Mouse (Mus musculus) liver, adult 2 months (tissue): ENCODE data around the gene Pde2a. TPM values are rescaled to one million over a fixed set of nuclear protein-coding genes. Genes with fewer than 3 reads are reported as not detected.

Experiments
- DNase-seq: peaks from one replicate; pipeline ENCODE4 v3.0.0-alpha.2; 2011; ENCODE audit warnings: low read depth, low spot score; ENCODE audit errors: extremely low read depth
- H3K27ac ChIP-seq: fragments of 200-500 bp; replicated peaks from 2 replicates; pipeline ENCODE4 v1.5.1; 2012; ENCODE audit warnings: low read depth, mild to moderate bottlenecking, control low read depth, inconsistent platforms, low read length; ENCODE audit not compliant: insufficient read depth
- H3K27me3 ChIP-seq: fragments of 200-500 bp; 2 replicates; pipeline ENCODE4 v1.6.1; 2012; ENCODE audit warnings: mild to moderate bottlenecking, moderate library complexity, low read length, inconsistent platforms; ENCODE audit not compliant: control insufficient read depth, insufficient read depth
- H3K36me3 ChIP-seq: fragments of 200-500 bp; 2 replicates; pipeline ENCODE4 v1.6.1; 2012; ENCODE audit warnings: low read length, inconsistent platforms; ENCODE audit not compliant: control insufficient read depth, insufficient read depth
- H3K4me1 ChIP-seq: fragments of 200-500 bp; 2 replicates; pipeline ENCODE4 v1.6.1; 2011; ENCODE audit warnings: low read length; ENCODE audit not compliant: control insufficient read depth, insufficient read depth
- H3K4me3 ChIP-seq: fragments of 200-500 bp; 2 replicates; pipeline ENCODE4 v1.5.1; 2011; ENCODE audit warnings: low read depth, mild to moderate bottlenecking, control low read depth, low read length, moderate library complexity; ENCODE audit not compliant: insufficient read depth
- H3K79me2 ChIP-seq: fragments of 200-500 bp; 2 replicates; pipeline ENCODE4 v1.6.1; 2012; ENCODE audit warnings: inconsistent platforms, mild to moderate bottlenecking, low read length, moderate library complexity; ENCODE audit not compliant: control insufficient read depth, insufficient read depth
- H3K9ac ChIP-seq: fragments of 200-500 bp; 2 replicates; pipeline ENCODE4 v1.6.1; 2012; ENCODE audit warnings: low read depth, mild to moderate bottlenecking, control low read depth, inconsistent platforms, low read length
- CTCF ChIP-seq: fragments of 200-500 bp; IDR thresholded peaks from 2 replicates; pipeline ENCODE4 v1.5.1; 2011; ENCODE audit warnings: low read depth, low read length, control low read depth
- POLR2A ChIP-seq: fragments of 200-500 bp; IDR thresholded peaks from 2 replicates; pipeline ENCODE4 v1.6.1; 2011; ENCODE audit warnings: low read length, control low read depth; ENCODE audit not compliant: insufficient read depth; ENCODE audit errors: extremely low read depth
- WGBS: fragments of 180-500 bp; shearing (Covaris S2); methylation state at CpG from one replicate; pipeline ENCODE4 v1.1.7; 2018; 5-methylcytosine and 5-hydroxymethylcytosine counted together
- polyA plus RNA-seq: library from polyadenylated mRNA; depleted of rRNA; stranded (reverse); fragments of >200 nt; gene quantifications from 2 replicates; pipeline ENCODE4 v1.2.3, GENCODE M21; 2012
- total RNA-seq: library from RNA; depleted of rRNA; stranded (reverse); fragments of >200 nt; gene quantifications from 2 replicates; pipeline ENCODE4 v1.2.3, GENCODE M21; 2014

Pde2a gene
- total and polyA plus RNA-seq, 2 experiments, result 7.7 to 11.4 TPM

DNA sequence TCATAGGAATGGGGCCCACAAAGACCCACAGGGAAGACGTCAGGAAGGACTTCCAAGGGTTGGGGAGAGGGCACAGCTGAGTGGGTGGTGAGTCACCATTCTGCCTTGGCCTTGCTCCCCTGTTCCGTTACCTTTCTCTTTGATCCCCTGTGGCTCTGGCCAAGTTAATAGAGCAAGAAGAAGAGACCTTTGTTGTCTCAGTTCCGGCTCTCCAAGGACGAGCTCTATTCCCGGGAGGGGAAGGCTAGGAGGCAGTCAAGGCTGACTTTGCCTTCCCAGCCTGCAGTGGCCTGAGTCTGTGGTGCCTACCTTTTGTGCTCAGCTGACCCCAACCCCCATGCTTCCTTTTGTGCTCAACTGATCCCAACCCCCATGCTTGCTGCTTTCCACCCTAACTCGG, 59.2 kb downstream of the Pde2a start:
- Histone ChIP-seq H3K9ac (no peak overlapping the region), H3K4me1 (peaks cover 3% of the 10 kb centered on the region; the same call in 1 of the 2 replicates), H3K4me3 (no peak overlapping the region), H3K36me3 (no peaks in the 10 kb centered on the region), H3K79me2 (no peaks in the 10 kb centered on the region), H3K27ac (no peak overlapping the region), H3K27me3 (no peaks in the 10 kb centered on the region)
- TF ChIP-seq POLR2A, result no peak
- TF ChIP-seq CTCF, result no peak
- 69% methylated on average over 6 of the region's 6 CpGs for WGBS
- no peak for DNase-seq

DNA sequence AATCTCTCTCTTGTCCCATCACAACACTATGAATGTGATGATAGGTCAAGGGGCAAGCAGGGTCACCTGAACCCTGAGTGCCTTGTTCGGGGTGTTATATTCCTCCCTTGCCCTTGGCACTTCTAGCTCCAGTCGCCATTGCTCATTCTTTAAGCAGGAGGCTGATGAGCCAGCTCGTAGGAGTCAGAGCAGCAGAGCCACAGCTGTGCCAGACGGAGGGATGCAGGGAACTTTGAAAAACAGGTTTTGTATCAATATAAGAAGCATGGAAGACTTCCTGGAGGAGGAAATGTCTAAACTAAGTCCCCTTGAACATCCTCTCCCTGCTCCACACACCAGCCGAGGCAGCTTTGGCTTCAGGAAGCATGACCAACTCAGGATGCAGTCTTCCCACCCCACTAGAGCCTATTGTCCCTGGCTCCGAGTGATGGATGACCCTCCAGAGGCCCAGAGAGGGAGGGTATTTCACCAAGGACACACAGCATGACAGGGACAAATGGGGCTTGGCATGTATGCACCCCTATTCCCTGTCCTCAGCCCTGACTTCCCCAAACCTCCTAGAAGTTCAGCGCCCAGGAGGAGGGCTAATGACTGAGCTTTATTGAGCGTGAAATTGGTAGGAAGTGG, 60.5 kb downstream of the Pde2a start:
- 75% methylated on average over 8 of the region's 8 CpGs for WGBS
- no peaks in the 10 kb centered on the region for H3K79me2 ChIP-seq
- H3K36me3 ChIP-seq, result no peaks in the 10 kb centered on the region
- H3K4me3 ChIP-seq, result no peak overlapping the region
- H3K27me3 ChIP-seq, result no peaks in the 10 kb centered on the region
- H3K4me1 ChIP-seq, result peaks cover 3% of the 10 kb centered on the region; the same call in 1 of the 2 replicates
- H3K27ac ChIP-seq, result no peak overlapping the region
- no peak for DNase-seq
- TF ChIP-seq CTCF (no peak), POLR2A (no peak)
- H3K9ac ChIP-seq, result no peak overlapping the region

DNA sequence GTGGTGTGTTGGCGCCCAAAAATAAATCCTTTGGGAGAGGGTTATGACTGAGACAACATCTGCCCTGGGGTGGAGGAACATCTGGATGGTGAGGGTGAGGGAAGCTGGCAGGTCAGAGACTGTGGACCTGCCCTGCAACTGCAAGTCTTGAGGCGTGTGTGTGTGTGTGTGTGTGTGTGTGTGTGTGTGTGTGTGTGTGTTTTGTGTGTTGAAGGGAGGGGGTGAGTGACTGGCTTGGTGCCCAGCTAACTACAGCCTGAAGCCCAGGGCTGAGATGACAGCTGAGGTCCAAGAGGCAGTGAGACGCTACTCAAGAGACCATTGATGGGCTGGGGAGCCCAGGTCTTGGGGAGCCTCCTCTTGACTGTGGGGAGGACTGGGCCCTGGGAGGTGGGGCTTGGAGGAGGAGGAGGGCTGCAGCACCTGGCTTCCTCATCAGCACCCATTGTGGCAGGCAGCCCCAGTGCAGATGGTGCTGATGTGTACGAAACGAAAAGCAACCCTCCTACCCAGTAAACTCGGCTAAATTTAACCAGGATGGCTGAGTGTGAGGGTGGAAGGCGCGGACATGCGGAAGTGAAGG, 61.1 kb downstream of the Pde2a start:
- Histone ChIP-seq H3K4me1 (peaks cover 3% of the 10 kb centered on the region; the same call in 1 of the 2 replicates), H3K4me3 (no peak overlapping the region), H3K79me2 (no peaks in the 10 kb centered on the region), H3K9ac (no peak overlapping the region), H3K36me3 (no peaks in the 10 kb centered on the region), H3K27ac (no peak overlapping the region), H3K27me3 (no peaks in the 10 kb centered on the region)
- 66% methylated on average over 9 of the region's 9 CpGs for WGBS
- TF ChIP-seq CTCF, result no peak
- TF ChIP-seq POLR2A, result no peak
- DNase-seq, result no peak

DNA sequence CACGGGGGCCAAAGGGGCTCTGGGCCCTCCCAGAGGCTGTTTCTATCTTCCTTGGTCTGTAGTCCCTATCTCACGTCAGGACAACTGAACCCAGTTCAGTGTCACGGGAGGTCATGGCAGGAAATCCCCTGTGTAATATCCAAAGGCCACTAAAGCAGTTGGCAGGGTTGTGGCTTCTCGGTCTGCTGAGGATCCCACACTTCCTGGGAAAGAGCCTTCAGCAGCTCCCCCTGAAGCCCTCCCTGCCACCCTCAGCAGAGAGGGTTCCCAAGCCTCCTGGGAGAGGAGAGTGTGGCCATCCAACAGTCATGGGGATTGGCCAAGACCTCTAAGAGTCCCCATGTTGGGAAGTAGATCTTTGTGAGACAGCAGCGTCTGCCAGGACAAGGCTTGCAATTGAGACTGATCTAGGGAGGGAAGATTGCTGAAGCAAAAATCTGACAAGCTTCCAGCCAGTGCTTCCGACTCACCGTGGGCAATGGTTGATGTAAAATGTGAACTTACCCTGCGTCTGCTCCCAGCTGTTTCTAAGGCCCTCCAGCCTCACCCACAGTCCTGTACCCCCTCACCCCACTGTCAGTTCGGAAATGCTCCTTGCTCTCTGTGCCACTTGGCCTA, 62.1 kb downstream of the Pde2a start:
- Histone ChIP-seq H3K4me1 (peaks cover 3% of the 10 kb centered on the region; the same call in 1 of the 2 replicates), H3K4me3 (no peak overlapping the region), H3K79me2 (no peaks in the 10 kb centered on the region), H3K27me3 (no peaks in the 10 kb centered on the region), H3K9ac (no peak overlapping the region), H3K27ac (no peak overlapping the region), H3K36me3 (no peaks in the 10 kb centered on the region)
- peak; percentile 57 for DNase-seq
- 55% methylated on average over 9 of the region's 9 CpGs for WGBS
- TF ChIP-seq POLR2A (no peak), CTCF (no peak)

DNA sequence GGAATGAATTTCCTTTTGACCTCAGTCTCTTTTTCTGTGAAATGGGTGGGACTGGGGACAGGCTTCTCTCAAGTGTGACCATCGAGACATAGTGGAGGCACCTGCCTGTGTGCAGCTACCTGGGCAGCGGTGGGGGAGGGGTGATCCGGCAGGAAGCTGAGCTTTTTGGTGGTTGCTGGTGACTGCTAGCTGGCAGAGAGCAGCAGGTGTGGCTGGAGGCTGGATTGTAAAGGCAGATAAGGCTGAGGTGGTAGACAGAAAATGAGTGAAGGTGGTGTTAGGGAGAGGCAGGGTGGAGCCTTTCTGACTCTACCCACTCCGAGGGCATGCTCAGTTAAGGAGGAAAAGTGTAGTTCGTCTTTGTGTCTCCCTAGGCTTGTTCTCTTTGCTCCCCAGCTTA, 65.6 kb downstream of the Pde2a start:
- Histone ChIP-seq H3K4me3 (no peak overlapping the region), H3K27me3 (no peaks in the 10 kb centered on the region), H3K27ac (no peak overlapping the region), H3K4me1 (no peaks in the 10 kb centered on the region), H3K9ac (no peak overlapping the region), H3K36me3 (no peaks in the 10 kb centered on the region), H3K79me2 (no peaks in the 10 kb centered on the region)
- DNase-seq, result no peak
- TF ChIP-seq CTCF, result no peak
- no peak for TF ChIP-seq POLR2A
- WGBS, result 70% methylated on average over 5 of the region's 5 CpGs

DNA sequence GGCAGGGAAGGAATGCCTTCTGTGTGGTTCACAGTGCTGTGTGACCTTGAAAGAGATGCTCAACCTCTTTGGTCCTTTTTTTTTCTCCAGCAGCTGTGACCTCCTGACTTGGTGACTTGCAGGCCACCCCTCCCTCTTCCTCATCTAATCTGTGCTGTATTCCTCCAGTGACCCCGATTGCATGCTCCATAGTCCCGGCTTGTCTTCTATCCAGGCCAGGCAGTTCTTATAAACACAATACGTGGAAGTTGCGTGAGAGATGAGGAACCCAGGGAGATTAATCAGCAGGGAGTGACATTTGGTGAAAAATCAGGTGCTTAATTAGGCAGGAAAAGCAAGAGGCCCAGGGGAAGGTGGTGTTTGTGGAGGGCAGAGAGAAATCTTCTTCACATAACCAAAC, 69.5 kb downstream of the Pde2a start:
- no peaks in the 10 kb centered on the region for H3K27me3 ChIP-seq
- TF ChIP-seq POLR2A (no peak), CTCF (no peak)
- no peaks in the 10 kb centered on the region for H3K79me2 ChIP-seq
- DNase-seq, result no peak
- no peaks in the 10 kb centered on the region for H3K4me1 ChIP-seq
- no peak overlapping the region for H3K4me3 ChIP-seq
- WGBS, result 63% methylated on average over 4 of the region's 4 CpGs
- H3K36me3 ChIP-seq, result no peaks in the 10 kb centered on the region
- H3K27ac ChIP-seq, result no peak overlapping the region
- no peak overlapping the region for H3K9ac ChIP-seq
